Mouse (Mus musculus) ES-Bruce4 (cell line): ENCODE data around the gene Spef1.

Experiments
- CTCF ChIP-seq: IDR thresholded peaks from one replicate; pipeline ENCODE4 v1.8.1; 2011; ENCODE audit warnings: low read depth, low read length
- EP300 ChIP-seq: IDR thresholded peaks from 2 replicates; pipeline ENCODE4 v1.6.1; 2011; ENCODE audit warnings: low read depth, low read length; ENCODE audit not compliant: insufficient read depth

GRCm38 (mm10) chr2:131163924-131164323, 23.2 kb downstream of the Spef1 start:
- TF ChIP-seq EP300: no peak
- TF ChIP-seq CTCF: no peak
